Mouse (Mus musculus): ENCODE measurements around the gene Osbpl10. TPM values are rescaled to one million over a fixed set of nuclear protein-coding genes. Genes with fewer than 3 reads are reported as not detected.

Gene Osbpl10
- polyA plus RNA-seq, 1 experiment from 2014 or later: 2.5 TPM

DNA sequence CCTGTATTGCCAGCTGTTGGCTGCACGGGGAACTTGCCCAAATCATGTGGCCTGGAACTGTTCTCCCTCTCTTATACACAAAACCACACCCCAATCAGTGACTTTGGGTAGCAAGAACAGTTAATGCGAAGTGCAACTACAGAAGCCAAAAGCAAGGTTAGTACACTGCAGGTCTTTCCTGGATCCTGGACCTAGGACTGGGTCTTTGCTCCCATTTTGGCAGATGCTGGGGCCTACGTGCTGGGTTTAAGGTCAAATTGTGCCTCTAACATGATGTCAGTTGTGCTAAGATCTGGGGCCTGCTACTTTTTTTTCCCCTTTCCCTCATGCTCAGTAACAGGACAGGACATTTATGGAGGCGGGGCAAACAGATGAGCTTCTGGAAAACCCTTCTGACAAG, 17.3 kb downstream of the Osbpl10 start:
- ATAC-seq (ENCODE audit: insufficient read depth): no peak
- Histone ChIP-seq H3K36me3 (ENCODE audit: insufficient read depth) (no peaks in the 10 kb centered on the region), H3K4me2 (no peak overlapping the region), H3K27ac (ENCODE audit: low read depth) (no peak overlapping the region), H3K27me3 (ENCODE audit: insufficient read depth, low read length) (no peaks in the 10 kb centered on the region), H3K4me1 (ENCODE audit: insufficient read depth) (no peaks in the 10 kb centered on the region), H3K9ac (no peak overlapping the region), H3K4me3 (ENCODE audit: low read depth, low read length) (no peak overlapping the region), H3K9me3 (ENCODE audit: low read depth, low read length) (peaks cover 5% of the 10 kb centered on the region; the same call in 1 of the 2 replicates)
- TF ChIP-seq CTCF (IDR thresholded peaks at IDR 0.05; ENCODE audit: low read depth): no peak
- DNase-seq: no peak
- 91% methylated on average over 4 of the region's 4 CpGs for WGBS

DNA sequence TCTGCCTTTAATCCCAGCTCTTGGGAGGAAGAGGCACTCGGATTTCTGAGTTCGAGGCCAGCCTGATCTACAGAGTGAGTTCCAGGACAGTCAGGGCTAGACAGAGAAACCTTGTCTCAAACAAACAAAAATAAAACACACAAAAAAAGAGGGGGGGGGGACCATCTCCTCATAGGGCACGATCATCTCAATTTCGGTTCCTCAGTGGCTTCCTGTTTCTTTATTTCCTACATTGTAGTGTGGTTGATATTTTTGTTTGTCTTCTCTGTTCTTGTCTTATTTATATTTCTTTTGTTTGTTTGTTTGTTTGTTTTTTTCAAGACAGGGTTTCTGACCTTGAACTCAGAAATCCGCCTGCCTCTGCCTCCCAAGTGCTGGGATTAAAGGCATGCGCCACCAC, 18.1 kb downstream of the Osbpl10 start:
- H3K9ac ChIP-seq: no peak overlapping the region

DNA sequence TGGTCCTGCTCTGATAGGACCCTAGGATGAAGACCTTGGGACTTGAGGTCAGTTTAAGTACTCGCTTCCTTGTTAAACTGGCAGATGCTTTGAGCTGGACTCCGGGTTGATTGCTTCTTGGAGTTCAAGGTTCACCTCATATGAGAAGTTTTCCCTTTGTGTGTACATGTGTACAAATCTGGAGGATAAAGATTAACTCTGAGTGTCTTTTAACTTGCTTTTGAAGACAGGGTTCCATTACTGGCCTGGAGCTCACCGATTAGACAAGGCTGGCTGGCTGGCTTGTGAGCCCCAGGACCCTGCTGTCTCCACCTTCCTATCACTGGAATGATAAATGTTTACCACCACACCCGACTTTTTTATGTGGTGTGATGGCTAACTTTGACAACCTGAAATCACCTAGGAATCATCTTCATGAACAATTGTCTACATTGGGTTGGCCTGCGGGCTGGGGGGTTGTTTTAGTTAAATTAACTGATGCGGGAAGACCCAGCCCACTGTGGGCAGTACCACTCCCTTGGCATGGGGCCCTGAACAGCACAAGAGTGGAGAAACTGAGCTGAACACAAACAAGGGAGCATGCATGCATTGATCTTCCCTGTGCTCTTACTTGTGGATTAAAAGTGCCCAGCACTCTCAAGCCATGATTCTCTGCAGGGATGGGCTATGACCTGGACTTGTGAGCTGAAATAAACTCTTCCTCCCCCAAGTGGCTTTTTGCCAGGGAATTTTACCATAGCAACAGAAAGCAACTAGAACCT, 20.8 kb downstream of the Osbpl10 start:
- no peak overlapping the region for H3K27ac ChIP-seq (ENCODE audit: low read depth)
- H3K27me3 ChIP-seq (ENCODE audit: insufficient read depth, low read length): no peaks in the 10 kb centered on the region
- no peak overlapping the region for H3K4me3 ChIP-seq (ENCODE audit: low read depth, low read length)
- no peaks in the 10 kb centered on the region for H3K9me3 ChIP-seq (ENCODE audit: low read depth, low read length)
- WGBS: 67% methylated on average over 6 of the region's 6 CpGs
- peak; percentile 20 for DNase-seq
- H3K4me2 ChIP-seq: no peak overlapping the region
- no peak for TF ChIP-seq CTCF (IDR thresholded peaks at IDR 0.05; ENCODE audit: low read depth)
- no peak for ATAC-seq (ENCODE audit: insufficient read depth)
- no peak overlapping the region for H3K9ac ChIP-seq
- no peaks in the 10 kb centered on the region for H3K4me1 ChIP-seq (ENCODE audit: insufficient read depth)
- no peaks in the 10 kb centered on the region for H3K36me3 ChIP-seq (ENCODE audit: insufficient read depth)

More for the DNA sequence above, 18.1 kb downstream of the Osbpl10 start:
- Histone ChIP-seq H3K27ac (ENCODE audit: low read depth) (no peak overlapping the region), H3K4me3 (ENCODE audit: low read depth, low read length) (no peak overlapping the region), H3K4me2 (no peak overlapping the region), H3K9me3 (ENCODE audit: low read depth, low read length) (peaks cover 5% of the 10 kb centered on the region; the same call in 1 of the 2 replicates), H3K27me3 (ENCODE audit: insufficient read depth, low read length) (no peaks in the 10 kb centered on the region), H3K4me1 (ENCODE audit: insufficient read depth) (no peaks in the 10 kb centered on the region), H3K36me3 (ENCODE audit: insufficient read depth) (no peaks in the 10 kb centered on the region)
- no peak for TF ChIP-seq CTCF (IDR thresholded peaks at IDR 0.05; ENCODE audit: low read depth)
- ATAC-seq (ENCODE audit: insufficient read depth) (no peak), DNase-seq (no peak)
- 91% methylated on average over 6 of the region's 6 CpGs for WGBS

- TF ChIP-seq CTCF (IDR thresholded peaks at IDR 0.05; ENCODE audit: low read depth): no peak
- no peak for ATAC-seq (ENCODE audit: insufficient read depth)
- no peak overlapping the region for H3K27ac ChIP-seq (ENCODE audit: low read depth)
- no peaks in the 10 kb centered on the region for H3K27me3 ChIP-seq (ENCODE audit: insufficient read depth, low read length)
- no peaks in the 10 kb centered on the region for H3K9me3 ChIP-seq (ENCODE audit: low read depth, low read length)
- no peaks in the 10 kb centered on the region for H3K36me3 ChIP-seq (ENCODE audit: insufficient read depth)
- H3K4me3 ChIP-seq (ENCODE audit: low read depth, low read length): no peak overlapping the region
- no peak overlapping the region for H3K4me2 ChIP-seq
- no peaks in the 10 kb centered on the region for H3K4me1 ChIP-seq (ENCODE audit: insufficient read depth)
- no peak overlapping the region for H3K9ac ChIP-seq
- DNase-seq: no peak
- WGBS: 40% methylated on average over 5 of the region's 5 CpGs
Measured at GRCm38 (mm10) chr9:114999771-115000146, 21.4 kb downstream of the Osbpl10 start.

DNA sequence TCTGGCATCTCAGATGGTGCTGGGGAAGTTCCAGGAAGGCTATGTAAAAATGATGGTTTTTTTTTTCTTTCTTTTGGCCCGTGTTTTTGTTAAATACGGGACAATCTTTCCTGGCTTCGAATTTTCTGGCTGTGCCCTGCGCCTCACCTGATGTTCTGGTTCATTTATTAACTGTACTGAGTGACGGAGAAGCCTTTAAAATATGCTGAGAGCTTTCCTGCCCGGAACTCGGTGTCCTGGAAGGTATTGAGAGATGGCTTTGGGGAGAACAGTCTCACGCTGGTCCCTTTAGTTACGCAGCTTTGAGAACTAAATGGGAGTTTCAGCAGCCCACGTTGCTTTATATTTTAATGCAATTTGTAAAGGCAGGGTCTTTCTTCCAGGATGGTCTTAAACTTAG, 27.1 kb downstream of the Osbpl10 start:
- ATAC-seq (ENCODE audit: insufficient read depth): no peak
- Histone ChIP-seq H3K4me1 (ENCODE audit: insufficient read depth) (peaks cover 2% of the 10 kb centered on the region; the same call in 1 of the 2 replicates), H3K9me3 (ENCODE audit: low read depth, low read length) (peaks cover 6% of the 10 kb centered on the region; the same call in 1 of the 2 replicates), H3K4me3 (ENCODE audit: low read depth, low read length) (no peak overlapping the region), H3K27me3 (ENCODE audit: insufficient read depth, low read length) (no peaks in the 10 kb centered on the region), H3K9ac (no peak overlapping the region), H3K27ac (ENCODE audit: low read depth) (no peak overlapping the region), H3K36me3 (ENCODE audit: insufficient read depth) (no peaks in the 10 kb centered on the region), H3K4me2 (no peak overlapping the region)
- no peak for DNase-seq
- no peak for TF ChIP-seq CTCF (IDR thresholded peaks at IDR 0.05; ENCODE audit: low read depth)
- WGBS: 68% methylated on average over 10 of the region's 10 CpGs

GRCm38 (mm10) chr9:115007776-115008175, 29.4 kb downstream of the Osbpl10 start:
- DNase-seq: peak; percentile 81
- WGBS: 48% methylated on average over 6 of the region's 6 CpGs
- H3K27me3 ChIP-seq (ENCODE audit: insufficient read depth, low read length): no peaks in the 10 kb centered on the region
- ATAC-seq (ENCODE audit: insufficient read depth): peak; percentile 71
- H3K4me3 ChIP-seq (ENCODE audit: low read depth, low read length): no peak overlapping the region
- H3K27ac ChIP-seq (ENCODE audit: low read depth): peak overlapping the region; percentile 59; the same call in 1 of the 2 replicates
- H3K9me3 ChIP-seq (ENCODE audit: low read depth, low read length): peaks cover 6% of the 10 kb centered on the region; the same call in 1 of the 2 replicates
- peaks cover 2% of the 10 kb centered on the region; the same call in 1 of the 2 replicates for H3K4me1 ChIP-seq (ENCODE audit: insufficient read depth)
- no peak for TF ChIP-seq CTCF (IDR thresholded peaks at IDR 0.05; ENCODE audit: low read depth)
- H3K4me2 ChIP-seq: no peak overlapping the region
- H3K9ac ChIP-seq: no peak overlapping the region
- H3K36me3 ChIP-seq (ENCODE audit: insufficient read depth): no peaks in the 10 kb centered on the region

GRCm38 (mm10) chr9:115008194-115008593, 29.8 kb downstream of the Osbpl10 start:
- H3K9ac ChIP-seq: no peak overlapping the region
- H3K4me1 ChIP-seq (ENCODE audit: insufficient read depth): peaks cover 2% of the 10 kb centered on the region; the same call in 1 of the 2 replicates
- H3K27me3 ChIP-seq (ENCODE audit: insufficient read depth, low read length): no peaks in the 10 kb centered on the region
- ATAC-seq (ENCODE audit: insufficient read depth) (no peak; the same call in 1 of the 2 replicates), DNase-seq (no peak)
- peaks cover 6% of the 10 kb centered on the region; the same call in 1 of the 2 replicates for H3K9me3 ChIP-seq (ENCODE audit: low read depth, low read length)
- peak overlapping the region; percentile 59; the same call in 1 of the 2 replicates for H3K27ac ChIP-seq (ENCODE audit: low read depth)
- no peak overlapping the region for H3K4me3 ChIP-seq (ENCODE audit: low read depth, low read length)
- no peaks in the 10 kb centered on the region for H3K36me3 ChIP-seq (ENCODE audit: insufficient read depth)
- TF ChIP-seq CTCF (IDR thresholded peaks at IDR 0.05; ENCODE audit: low read depth): no peak
- H3K4me2 ChIP-seq: no peak overlapping the region
- WGBS: 72% methylated on average over 7 of the region's 7 CpGs
